Mouse (Mus musculus) hindbrain, embryonic 12.5 days (tissue): ENCODE data around the gene Exoc6b. TPM values are rescaled to one million over a fixed set of nuclear protein-coding genes. Genes with fewer than 3 reads are reported as not detected.
"Not testable (repeated sequence)": the region's sequence is repeated elsewhere in the genome, so short reads cannot be mapped to it uniquely, and the experiment has no call there.

Source experiments
- ATAC-seq: fragments of 200-750 bp; cut with Nextera tagmentation; 2 replicates; pipeline ENCODE4 v1.8.0; 2017; ENCODE audit warnings: moderate TSS enrichment; ENCODE audit not compliant: low FRiP score
- H3K27ac ChIP-seq: fragments of 300-500 bp; sonication (generic); 2 replicates; pipeline ENCODE4 v1.5.1; 2016; ENCODE audit warnings: mild to moderate bottlenecking
- H3K27me3 ChIP-seq: fragments of 300-500 bp; sonication (generic); 2 replicates; pipeline ENCODE4 v1.6.1; 2016; ENCODE audit warnings: mild to moderate bottlenecking
- H3K36me3 ChIP-seq: fragments of 300-500 bp; sonication (generic); 2 replicates; pipeline ENCODE4 v1.6.1; 2016; ENCODE audit warnings: mild to moderate bottlenecking
- H3K4me1 ChIP-seq: fragments of 300-500 bp; sonication (generic); 2 replicates; pipeline ENCODE4 v1.6.1; 2016
- H3K4me2 ChIP-seq: fragments of 300-500 bp; sonication (generic); replicated peaks from 2 replicates; pipeline ENCODE4 v1.6.1; 2016; ENCODE audit warnings: mild to moderate bottlenecking
- H3K4me3 ChIP-seq: fragments of 300-500 bp; sonication (generic); 2 replicates; pipeline ENCODE4 v1.5.1; 2016; ENCODE audit warnings: mild to moderate bottlenecking
- H3K9ac ChIP-seq: fragments of 300-500 bp; sonication (generic); 2 replicates; pipeline ENCODE4 v1.6.1; 2016; ENCODE audit warnings: mild to moderate bottlenecking, moderate library complexity
- H3K9me3 ChIP-seq: fragments of 300-500 bp; sonication (generic); replicated peaks from 2 replicates; pipeline ENCODE4 v1.6.1; 2016; ENCODE audit warnings: mild to moderate bottlenecking
- WGBS: fragments of 180-500 bp; shearing (Covaris S2); methylation state at CpG from one replicate; pipeline ENCODE4 v1.1.7; 2016; 5-methylcytosine and 5-hydroxymethylcytosine counted together
- polyA plus RNA-seq: library from polyadenylated mRNA; unstranded; fragments of >200 nt; fragmentation: Nextera tagmentation; extraction: Ambion mirVana; gene quantifications from 2 replicates; pipeline ENCODE4 v1.2.1, GENCODE M21; 2016

The Exoc6b gene
- polyA plus RNA-seq, 1 experiment from 2014 or later: 51.5 TPM

GRCm38 (mm10) chr6:84640324-84641061, 428.8 kb downstream of the Exoc6b start:
- Histone ChIP-seq H3K36me3 (no peaks in the 10 kb centered on the region), H3K4me1 (peaks cover 6% of the 10 kb centered on the region), H3K4me3 (no peak overlapping the region), H3K27ac (no peak overlapping the region), H3K9me3 (no peaks in the 10 kb centered on the region), H3K27me3 (no peaks in the 10 kb centered on the region), H3K4me2 (no peak overlapping the region), H3K9ac (no peak overlapping the region)
- ATAC-seq: no peak
- WGBS: 67% methylated on average over 9 of the region's 9 CpGs

GRCm38 (mm10) chr6:84638206-84638605, 431.1 kb downstream of the Exoc6b start:
- Histone ChIP-seq H3K9me3 (no peaks in the 10 kb centered on the region), H3K4me3 (no peak overlapping the region)

GRCm38 (mm10) chr6:84631588-84631987, 437.7 kb downstream of the Exoc6b start:
- no peak overlapping the region for H3K4me2 ChIP-seq
- H3K9ac ChIP-seq: no peak overlapping the region
- WGBS: 95% methylated on average over 2 of the region's 2 CpGs
- no peak overlapping the region for H3K27ac ChIP-seq
- no peaks in the 10 kb centered on the region for H3K4me1 ChIP-seq
- no peak overlapping the region for H3K4me3 ChIP-seq
- H3K36me3 ChIP-seq: no peaks in the 10 kb centered on the region
- no peaks in the 10 kb centered on the region for H3K9me3 ChIP-seq
- ATAC-seq: no peak
- no peaks in the 10 kb centered on the region for H3K27me3 ChIP-seq

More at GRCm38 (mm10) chr6:84638206-84638605, 431.1 kb downstream of the Exoc6b start:
- no peaks in the 10 kb centered on the region for H3K27me3 ChIP-seq
- H3K4me1 ChIP-seq: peaks cover 6% of the 10 kb centered on the region
- no peak overlapping the region for H3K27ac ChIP-seq
- no peak overlapping the region for H3K4me2 ChIP-seq
- no peak overlapping the region for H3K9ac ChIP-seq
- ATAC-seq: no peak
- no peaks in the 10 kb centered on the region for H3K36me3 ChIP-seq

- no peak for ATAC-seq
- no peak overlapping the region for H3K27ac ChIP-seq
- H3K9me3 ChIP-seq: no peaks in the 10 kb centered on the region
- H3K27me3 ChIP-seq: no peaks in the 10 kb centered on the region
- no peak overlapping the region for H3K4me2 ChIP-seq
- no peak overlapping the region for H3K4me3 ChIP-seq
- 35% methylated on average over 1 of the region's 1 CpGs for WGBS
- H3K4me1 ChIP-seq: no peaks in the 10 kb centered on the region
- no peaks in the 10 kb centered on the region for H3K36me3 ChIP-seq
- no peak overlapping the region for H3K9ac ChIP-seq
These were observed 439.0 kb downstream of the Exoc6b start for GRCm38 (mm10) chr6:84630276-84630675.

GRCm38 (mm10) chr6:84628831-84629230, 440.5 kb downstream of the Exoc6b start:
- H3K4me3 ChIP-seq: no peak overlapping the region
- ATAC-seq: no peak

GRCm38 (mm10) chr6:84626398-84626797, 442.9 kb downstream of the Exoc6b start:
- H3K36me3 ChIP-seq: no peaks in the 10 kb centered on the region
- ATAC-seq: no peak
- no peak overlapping the region for H3K9ac ChIP-seq
- H3K4me3 ChIP-seq: no peak overlapping the region
- no peaks in the 10 kb centered on the region for H3K27me3 ChIP-seq
- H3K4me1 ChIP-seq: no peaks in the 10 kb centered on the region
- no peak overlapping the region for H3K4me2 ChIP-seq
- H3K9me3 ChIP-seq: no peaks in the 10 kb centered on the region
- no peak overlapping the region for H3K27ac ChIP-seq
- WGBS: 95% methylated on average over 2 of the region's 2 CpGs

More at GRCm38 (mm10) chr6:84628831-84629230, 440.5 kb downstream of the Exoc6b start:
- Histone ChIP-seq H3K27ac (no peak overlapping the region), H3K36me3 (no peaks in the 10 kb centered on the region), H3K9ac (no peak overlapping the region), H3K4me1 (no peaks in the 10 kb centered on the region), H3K4me2 (no peak overlapping the region), H3K9me3 (no peaks in the 10 kb centered on the region), H3K27me3 (no peaks in the 10 kb centered on the region)
- WGBS: 92% methylated on average over 5 of the region's 5 CpGs

- H3K9ac ChIP-seq: no peak overlapping the region
- H3K4me1 ChIP-seq: peaks cover 7% of the 10 kb centered on the region; the same call in 1 of the 2 replicates
- WGBS: 85% methylated on average over 6 of the region's 6 CpGs
- peaks cover 14% of the 10 kb centered on the region for H3K36me3 ChIP-seq
- no peaks in the 10 kb centered on the region for H3K9me3 ChIP-seq
- H3K27me3 ChIP-seq: no peaks in the 10 kb centered on the region
- H3K4me2 ChIP-seq: no peak overlapping the region
- H3K27ac ChIP-seq: no peak overlapping the region
- no peak overlapping the region for H3K4me3 ChIP-seq
- no peak for ATAC-seq
These were observed 450.1 kb downstream of the Exoc6b start for GRCm38 (mm10) chr6:84619166-84619565.

GRCm38 (mm10) chr6:84617051-84617450, 452.3 kb downstream of the Exoc6b start:
- Histone ChIP-seq H3K4me1 (peaks cover 7% of the 10 kb centered on the region; the same call in 1 of the 2 replicates), H3K4me3 (no peak overlapping the region), H3K4me2 (no peak overlapping the region), H3K27ac (no peak overlapping the region), H3K9me3 (no peaks in the 10 kb centered on the region), H3K27me3 (no peaks in the 10 kb centered on the region), H3K36me3 (peaks cover 14% of the 10 kb centered on the region), H3K9ac (no peak overlapping the region)
- no peak for ATAC-seq
- 100% methylated on average over 1 of the region's 1 CpGs for WGBS

- Histone ChIP-seq H3K4me2 (no peak overlapping the region), H3K4me1 (peaks cover 7% of the 10 kb centered on the region; the same call in 1 of the 2 replicates), H3K9ac (no peak overlapping the region), H3K36me3 (peaks cover 14% of the 10 kb centered on the region), H3K27me3 (no peaks in the 10 kb centered on the region), H3K27ac (no peak overlapping the region), H3K9me3 (no peaks in the 10 kb centered on the region), H3K4me3 (no peak overlapping the region)
- ATAC-seq: no peak
- WGBS: 65% methylated on average over 1 of the region's 1 CpGs
These were observed 452.7 kb downstream of the Exoc6b start for GRCm38 (mm10) chr6:84616586-84616985.

GRCm38 (mm10) chr6:84613561-84613960, 455.8 kb downstream of the Exoc6b start:
- H3K4me2 ChIP-seq: no peak overlapping the region
- ATAC-seq: no peak
- H3K36me3 ChIP-seq: no peaks in the 10 kb centered on the region; the same call in 1 of the 2 replicates
- no peaks in the 10 kb centered on the region for H3K27me3 ChIP-seq
- no peak overlapping the region for H3K9ac ChIP-seq
- no peak overlapping the region for H3K4me3 ChIP-seq
- WGBS: 90% methylated on average over 3 of the region's 3 CpGs
- no peaks in the 10 kb centered on the region for H3K9me3 ChIP-seq
- no peak overlapping the region for H3K27ac ChIP-seq
- H3K4me1 ChIP-seq: peaks cover 7% of the 10 kb centered on the region; the same call in 1 of the 2 replicates

GRCm38 (mm10) chr6:84601136-84601889, 468.0 kb downstream of the Exoc6b start:
- WGBS: 31% methylated on average over 1 of the region's 1 CpGs
- Histone ChIP-seq H3K9me3 (no peaks in the 10 kb centered on the region), H3K27ac (no peak overlapping the region), H3K4me3 (no peak overlapping the region), H3K4me2 (no peak overlapping the region), H3K9ac (no peak overlapping the region), H3K4me1 (no peaks in the 10 kb centered on the region), H3K27me3 (no peaks in the 10 kb centered on the region), H3K36me3 (no peaks in the 10 kb centered on the region)
- ATAC-seq: no peak

- not testable (repeated sequence) for H3K4me3 ChIP-seq, ATAC-seq
These were observed 470.0 kb downstream of the Exoc6b start for GRCm38 (mm10) chr6:84599296-84599695.

More at GRCm38 (mm10) chr6:84599296-84599695, 470.0 kb downstream of the Exoc6b start:
- H3K9me3 ChIP-seq, H3K9ac ChIP-seq, H3K4me2 ChIP-seq, H3K27me3 ChIP-seq, H3K4me1 ChIP-seq, H3K27ac ChIP-seq, H3K36me3 ChIP-seq: not testable (repeated sequence)
- WGBS: 87% methylated on average over 3 of the region's 3 CpGs
